Mouse (Mus musculus) kidney, postnatal 10 days (tissue): Measurements from ENCODE around the gene Gm10642.

ENCODE experiments used
- DNase-seq: peaks from one replicate; pipeline ENCODE4 v3.0.0; 2021; ENCODE audit warnings: mixed read lengths

Gm10642 gene

GRCm38 (mm10) chr9:70673656-70674055, 17.6 kb downstream of the Gm10642 start:
- DNase-seq = no peak

GRCm38 (mm10) chr9:70675117-70675516, 19.1 kb downstream of the Gm10642 start:
- no peak for DNase-seq

- no peak for DNase-seq
Measured at GRCm38 (mm10) chr9:70675961-70676360, 19.9 kb downstream of the Gm10642 start.

GRCm38 (mm10) chr9:70678682-70679131, 22.7 kb downstream of the Gm10642 start, which contains the start of gene Adam10:
Gene Adam10 (plus strand): TSS chr9:70678997.
- peak; percentile 99 for DNase-seq

- peak; percentile 73 for DNase-seq
Measured at GRCm38 (mm10) chr9:70679132-70680091, 23.4 kb downstream of the Gm10642 start.

GRCm38 (mm10) chr9:70682202-70682601, 26.2 kb downstream of the Gm10642 start:
- DNase-seq = no peak

- no peak for DNase-seq
Measured at GRCm38 (mm10) chr9:70688301-70688968, 32.4 kb downstream of the Gm10642 start.

- DNase-seq = no peak
Measured at GRCm38 (mm10) chr9:70689926-70690325, 33.9 kb downstream of the Gm10642 start.

GRCm38 (mm10) chr9:70690579-70690978, 34.5 kb downstream of the Gm10642 start:
- DNase-seq = no peak

GRCm38 (mm10) chr9:70691772-70692693, 36.0 kb downstream of the Gm10642 start:
- DNase-seq = no peak

- DNase-seq = no peak
Measured at GRCm38 (mm10) chr9:70695723-70696122, 39.7 kb downstream of the Gm10642 start.

GRCm38 (mm10) chr9:70698090-70698489, 42.0 kb downstream of the Gm10642 start:
- DNase-seq = no peak

GRCm38 (mm10) chr9:70703597-70704203, 47.6 kb downstream of the Gm10642 start:
- DNase-seq = no peak

GRCm38 (mm10) chr9:70706444-70706843, 50.4 kb downstream of the Gm10642 start:
- DNase-seq = no peak
